Mouse (Mus musculus) C2C12 (cell line): ENCODE measurements at regions not wholly inside any gene's neighbourhood (a gene's known extent, or its start where the extent isn't known, plus 50 kb on each side); places are given as distances from the start of the nearest gene placed in this dataset.

ENCODE experiments used
- CEBPB ChIP-seq: IDR thresholded peaks from one replicate; pipeline ENCODE4 v1.6.1; 2011; ENCODE audit warnings: low read depth, mild to moderate bottlenecking, control low read depth, moderate library complexity
- CTCF ChIP-seq: IDR thresholded peaks from one replicate; pipeline ENCODE4 v1.5.1; 2011; ENCODE audit not compliant: control insufficient read depth, insufficient read depth, insufficient read length
- USF1 ChIP-seq: IDR thresholded peaks from one replicate; pipeline ENCODE4 v1.6.1; 2011; ENCODE audit warnings: low read depth, mild to moderate bottlenecking, control low read depth, moderate library complexity

GRCm38 (mm10) chr14:71473907-71474306, 874.3 kb upstream of the Fam160b2 start:
- TF ChIP-seq CEBPB (no peak), CTCF (no peak), USF1 (no peak)
